Mouse (Mus musculus): ENCODE data around the gene Trappc3l. TPM values are rescaled to one million over a fixed set of nuclear protein-coding genes. Genes with fewer than 3 reads are reported as not detected.

The Trappc3l gene
- total RNA-seq, 2 experiments from 2014 or later, result not detected

DNA sequence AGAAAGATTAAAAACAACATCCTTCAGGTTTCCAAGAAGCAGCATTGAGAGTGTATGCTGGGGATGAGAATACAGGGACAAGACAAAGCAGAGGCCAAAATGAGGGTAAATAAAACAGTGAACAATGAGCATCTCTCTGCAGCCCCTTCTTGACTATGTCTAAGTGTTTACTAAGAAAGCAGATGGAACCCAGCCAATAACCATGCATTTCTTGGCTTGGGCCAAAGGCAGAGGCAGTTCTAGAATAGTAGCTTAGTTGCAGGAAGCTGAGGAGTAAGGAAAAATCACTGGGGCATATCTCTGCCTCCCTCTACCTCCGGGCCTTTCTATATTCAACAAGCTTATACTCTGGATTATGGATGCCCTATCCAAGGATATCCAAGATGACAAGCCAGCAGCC is 53.1 kb downstream of the Trappc3l start:
- intact Hi-C loops (cut with DNase I), result no loop called here
- no peak for DNase-seq

DNA sequence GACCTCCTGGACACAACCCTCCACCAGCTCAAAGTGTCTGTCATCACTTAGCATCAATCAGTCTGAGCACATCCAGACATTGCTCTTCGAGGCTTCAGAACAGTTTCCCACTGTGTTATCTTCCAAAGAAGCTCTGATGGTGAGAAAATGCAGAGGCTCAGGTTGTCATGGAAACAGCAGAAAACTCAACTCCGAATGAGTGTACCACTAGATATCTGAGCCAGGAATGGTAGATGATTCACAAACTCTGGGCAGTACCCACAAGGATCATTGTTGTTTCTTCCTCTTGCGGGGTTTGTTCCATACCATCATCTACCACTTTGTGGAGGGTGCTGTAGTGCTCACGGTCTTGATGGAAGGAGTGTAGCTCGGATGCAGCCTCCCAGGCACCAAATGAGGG is 54.5 kb downstream of the Trappc3l start:
- DNase-seq, result no peak
- intact Hi-C loops (cut with DNase I), result no loop called here

- DNase-seq, result no peak
- intact Hi-C loops (cut with DNase I), result no loop called here
Measured at GRCm38 (mm10) chr10:34095147-34095546, 57.8 kb downstream of the Trappc3l start.

DNA sequence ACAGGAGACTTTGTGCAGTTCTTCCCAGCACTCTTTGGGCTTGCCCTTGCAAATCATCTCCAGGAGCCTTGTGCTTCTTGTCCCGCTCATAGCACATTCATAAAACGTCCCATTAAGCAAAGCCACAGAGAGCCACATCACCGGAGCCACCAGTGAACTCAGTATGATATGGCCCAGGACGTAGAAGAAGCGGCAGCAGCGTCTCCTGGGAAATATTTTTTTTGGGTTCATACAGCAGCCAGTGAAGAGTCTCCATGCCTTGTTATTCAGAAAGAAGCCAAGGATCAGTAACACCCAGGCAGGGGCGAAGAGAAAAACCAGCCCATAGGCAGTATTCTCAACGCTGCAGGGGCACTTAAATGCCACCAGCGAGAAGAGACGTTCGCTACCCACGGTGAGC is 58.6 kb downstream of the Trappc3l start:
- intact Hi-C loops (cut with DNase I), result loop anchor here (2.0 kb wide), 3 partner anchors 59 to 187 kb away; partner anchors contain the start of genes Trappc3l and Tspyl1
- peak in 1 of 2 experiments; percentile 14 for DNase-seq

DNA sequence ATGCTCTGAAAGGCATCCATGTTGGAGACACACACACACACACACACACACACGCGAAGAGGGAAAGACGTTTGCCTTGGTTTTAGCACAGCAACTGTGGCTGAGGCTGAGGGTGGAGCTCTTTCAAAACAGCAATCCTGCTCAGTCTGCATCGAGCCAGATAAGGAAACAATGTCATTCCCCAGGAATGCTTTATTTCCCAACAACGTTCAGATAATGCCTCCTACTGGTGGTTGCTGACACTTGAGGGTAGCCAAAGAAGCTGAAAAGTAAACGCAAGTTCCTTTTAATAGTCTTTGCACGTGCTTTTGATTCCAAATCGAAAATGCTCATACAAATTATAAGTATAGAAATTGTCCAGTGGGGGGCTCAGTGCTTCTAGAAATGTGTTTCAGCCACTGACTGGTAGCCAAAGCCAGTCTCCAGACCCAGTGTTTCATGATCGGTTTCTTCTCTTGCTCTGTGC is 59.1 kb downstream of the Trappc3l start, which contains the start of gene Calhm5:
Gene Calhm5, minus strand, starts transcription at position 102 of the 466 bp plus-strand sequence.
- DNase-seq, result peak; percentile 33 to 60
- intact Hi-C loops (cut with DNase I), result loop anchor here (2.0 kb wide), 3 partner anchors 60 to 186 kb away; partner anchors contain the start of genes Trappc3l and Tspyl1

- intact Hi-C loops (cut with DNase I), result no loop called here
- no peak for DNase-seq
Measured at GRCm38 (mm10) chr10:34110863-34111465, 73.6 kb downstream of the Trappc3l start.

- intact Hi-C loops (cut with DNase I), result no loop called here
- no peak for DNase-seq
Measured at GRCm38 (mm10) chr10:34111964-34112738, 74.8 kb downstream of the Trappc3l start.

GRCm38 (mm10) chr10:34117131-34117530 is 79.7 kb downstream of the Trappc3l start:
- DNase-seq, result no peak
- intact Hi-C loops (cut with DNase I), result no loop called here

DNA sequence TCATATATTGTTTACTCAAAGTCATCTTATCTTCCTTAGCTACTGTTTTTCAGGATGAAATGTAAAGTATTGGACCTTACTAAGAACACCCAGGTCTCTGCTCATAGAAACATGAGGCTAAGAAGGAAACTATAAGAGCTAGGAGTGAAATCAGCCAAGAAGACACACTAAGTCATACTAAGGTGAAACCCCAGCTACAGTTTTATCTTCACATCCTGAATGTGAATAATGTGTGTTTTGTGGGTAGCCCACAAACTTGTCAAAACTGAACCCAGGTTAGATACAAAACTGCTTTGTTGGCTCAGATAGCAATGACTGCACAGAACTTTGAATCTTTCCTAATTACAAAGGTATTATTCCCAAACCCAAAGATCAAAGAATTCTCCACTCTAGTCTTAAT is 80.4 kb downstream of the Trappc3l start:
- DNase-seq, result no peak
- intact Hi-C loops (cut with DNase I), result no loop called here

- intact Hi-C loops (cut with DNase I), result no loop called here
- DNase-seq, result no peak
Measured at GRCm38 (mm10) chr10:34118421-34118820, 81.0 kb downstream of the Trappc3l start.

- intact Hi-C loops (cut with DNase I), result loop anchor here (5.0 kb wide), 1 partner anchor 80 kb away; the partner anchor contains the start of gene Dse
- peak; percentile 34 to 42 for DNase-seq
Measured at GRCm38 (mm10) chr10:34127392-34128378, 90.3 kb downstream of the Trappc3l start, which contains the start of gene Calhm6. Calhm6 (minus strand) TSS chr10:34127984.

DNA sequence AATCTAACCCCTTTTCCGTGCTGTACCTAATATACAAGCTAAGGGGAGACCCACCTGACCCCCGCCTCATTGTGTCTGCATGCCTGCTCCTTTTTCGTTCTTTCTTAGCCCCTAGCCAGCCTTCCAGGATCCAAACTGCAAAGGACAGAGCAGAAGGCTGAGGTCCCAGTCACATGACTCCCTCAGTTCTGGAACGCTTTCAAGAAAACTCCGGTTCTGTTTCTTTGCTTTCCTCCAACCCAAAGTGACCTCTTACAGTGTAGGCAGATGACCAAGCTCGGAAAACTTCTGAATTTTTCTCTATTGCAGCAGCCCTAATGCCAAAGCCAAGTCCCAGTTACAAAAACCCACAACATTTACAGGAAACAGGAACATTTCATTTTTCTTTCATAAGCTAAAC is 91.0 kb downstream of the Trappc3l start:
- intact Hi-C loops (cut with DNase I), result loop anchor here (5.0 kb wide), 1 partner anchor 79 kb away; the partner anchor contains the start of gene Dse
- DNase-seq, result peak; percentile 32 to 43

DNA sequence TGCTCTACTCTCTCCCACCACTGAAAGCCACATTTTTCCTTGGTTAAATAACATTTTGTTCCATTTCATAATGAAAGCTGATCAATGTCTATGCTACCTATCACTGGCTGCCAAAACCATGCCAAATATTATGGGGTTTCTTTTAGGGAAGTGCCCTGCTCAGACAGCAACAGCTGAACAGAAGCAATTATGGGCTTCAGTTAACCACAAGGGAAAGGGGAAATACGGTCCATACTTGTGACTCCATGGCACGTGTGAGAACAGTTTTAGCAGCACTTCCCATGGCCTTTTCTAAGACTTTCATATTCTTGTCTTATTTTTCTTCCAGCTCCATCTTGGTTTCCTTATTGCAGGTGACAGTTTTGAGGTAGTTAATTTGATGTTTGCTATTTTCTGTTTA is 94.0 kb downstream of the Trappc3l start:
- no peak for DNase-seq
- intact Hi-C loops (cut with DNase I), result no loop called here

DNA sequence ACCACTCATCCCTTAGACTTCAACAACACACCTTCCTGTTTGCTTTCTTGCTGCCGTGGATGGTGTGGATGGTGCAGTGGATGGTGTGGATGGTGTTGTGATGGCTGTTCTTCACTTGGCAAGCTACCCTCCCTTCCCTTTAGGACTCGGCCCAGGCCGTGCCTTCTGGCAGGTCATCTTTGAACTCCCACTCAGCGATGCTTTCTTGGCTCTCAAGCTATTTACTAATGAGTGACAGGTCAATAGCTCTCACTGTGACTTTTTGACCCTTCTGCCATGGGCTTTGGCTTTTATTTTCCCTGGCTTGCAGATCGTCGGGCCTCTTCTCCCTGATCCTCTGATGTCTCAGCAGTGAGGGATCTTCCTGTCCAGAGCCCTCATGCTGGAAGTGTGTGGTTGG is 99.0 kb downstream of the Trappc3l start:
- intact Hi-C loops (cut with DNase I), result no loop called here
- no peak for DNase-seq

GRCm38 (mm10) chr10:34138027-34138426 is 100.6 kb downstream of the Trappc3l start:
- intact Hi-C loops (cut with DNase I), result no loop called here

DNA sequence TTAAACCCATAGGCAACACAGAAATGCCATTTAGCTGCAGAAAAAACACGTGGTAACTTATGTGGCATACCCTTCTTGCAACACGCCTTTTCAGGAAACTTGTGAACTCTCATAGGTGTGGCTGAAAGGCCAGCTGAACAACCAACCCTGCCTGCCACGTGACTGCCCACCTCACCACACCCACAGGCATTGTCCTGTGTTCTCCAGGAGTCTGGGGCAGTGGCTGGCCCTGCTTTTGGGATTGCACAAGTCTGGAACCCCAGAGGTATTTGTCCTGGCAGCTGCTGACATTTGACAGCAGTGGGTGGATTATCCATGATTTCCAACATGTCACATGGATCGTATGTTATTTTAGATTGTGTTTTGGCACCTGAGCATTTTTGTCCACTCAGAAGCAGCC is 102.4 kb downstream of the Trappc3l start:
- intact Hi-C loops (cut with DNase I), result no loop called here

More at GRCm38 (mm10) chr10:34138027-34138426, 100.6 kb downstream of the Trappc3l start:
- DNase-seq, result no peak

DNA sequence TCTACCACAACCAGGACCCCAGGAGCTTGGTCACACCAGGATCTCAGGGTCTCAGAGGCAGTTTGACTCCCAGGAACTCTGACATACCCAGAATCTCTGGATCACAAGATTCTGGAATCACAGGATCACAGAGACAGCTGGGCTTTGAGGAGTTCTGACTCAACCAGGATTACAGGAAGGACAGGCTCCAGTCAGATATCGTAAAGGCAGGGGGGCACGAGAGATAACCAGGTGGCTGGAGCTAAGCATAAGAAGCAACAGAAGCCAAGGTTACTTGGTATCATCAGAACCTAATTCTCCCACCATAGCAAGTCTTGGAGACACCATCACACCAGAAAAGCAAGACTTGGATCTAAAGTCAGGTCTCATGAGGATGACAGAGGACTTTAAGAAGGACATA is 104.3 kb downstream of the Trappc3l start:
- DNase-seq, result no peak
- intact Hi-C loops (cut with DNase I), result no loop called here

More for the DNA sequence above, 102.4 kb downstream of the Trappc3l start:
- DNase-seq, result no peak

GRCm38 (mm10) chr10:34149772-34150171 is 112.4 kb downstream of the Trappc3l start:
- no peak for DNase-seq
- intact Hi-C loops (cut with DNase I), result loop anchor here (5.0 kb wide), 1 partner anchor 178 kb away; no protein-coding TSS in a partner anchor

DNA sequence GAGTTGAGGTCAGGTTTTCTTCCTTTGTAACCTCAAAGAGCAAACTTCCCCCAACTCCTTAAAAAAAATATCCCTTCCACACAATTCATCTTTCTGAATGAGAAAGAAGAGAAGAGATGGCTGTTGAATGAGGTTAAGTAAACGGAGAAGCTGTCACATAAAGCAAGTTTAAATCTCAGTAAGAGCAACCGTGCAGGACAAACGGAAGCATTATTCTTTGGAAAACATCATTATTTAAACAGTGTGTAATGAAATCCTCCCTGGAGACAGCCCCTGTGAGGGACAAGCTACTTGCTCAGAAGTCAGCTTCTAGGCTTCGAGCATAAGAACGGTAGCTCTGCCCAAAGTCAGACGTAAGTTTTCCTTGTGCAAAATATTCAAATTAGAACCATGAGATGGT is 113.1 kb downstream of the Trappc3l start:
- intact Hi-C loops (cut with DNase I), result loop anchor here (5.0 kb wide), 1 partner anchor 177 kb away; no protein-coding TSS in a partner anchor
- no peak for DNase-seq

DNA sequence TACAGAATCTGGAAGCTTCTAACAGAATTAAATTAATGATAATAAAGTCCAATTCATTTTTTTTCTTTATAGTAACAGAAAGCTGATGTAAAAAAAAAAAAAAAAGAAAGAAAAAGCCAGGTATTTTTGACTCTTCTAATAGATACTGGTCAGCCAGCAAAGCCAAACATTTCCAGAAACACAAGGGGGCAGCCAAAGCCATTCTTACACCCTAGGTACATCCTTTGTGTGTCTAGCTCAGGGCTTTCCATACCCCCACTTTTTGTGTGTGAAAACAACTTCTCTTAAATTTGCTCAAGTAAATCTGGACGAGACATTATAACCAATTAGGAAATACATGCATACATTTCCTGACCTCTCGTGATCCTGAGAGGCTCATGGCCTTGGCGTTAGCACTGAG is 114.4 kb downstream of the Trappc3l start:
- intact Hi-C loops (cut with DNase I), result loop anchor here (2.0 to 5.0 kb wide), 2 partner anchors 129 to 175 kb away; no protein-coding TSS in a partner anchor
- peak in 1 of 2 experiments; percentile 13 for DNase-seq

Data from heart, postnatal 36 days (tissue).